Comparison of ENCODE assay signal across 18 mouse cellular contexts in the genomic region with DNA sequence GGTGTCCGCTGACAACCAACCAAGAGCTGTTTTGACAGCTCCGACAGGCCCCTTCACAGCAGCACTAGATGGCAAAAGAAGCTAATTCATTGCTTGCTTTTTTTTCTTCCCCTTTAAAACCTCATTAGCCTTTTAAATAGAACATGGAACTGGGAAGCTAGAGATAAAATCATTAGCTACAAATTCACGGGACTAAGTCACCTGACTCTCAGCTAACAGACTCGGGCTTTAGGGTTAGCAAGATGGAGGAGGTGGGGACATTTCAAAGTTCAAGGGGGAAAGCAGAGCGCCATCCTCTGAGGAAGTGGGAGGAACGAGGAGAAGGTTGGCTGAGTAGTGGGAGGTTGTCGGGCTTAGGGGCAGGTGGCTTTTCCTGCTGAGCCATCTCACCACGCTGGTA. TPM values are rescaled to one million over a fixed set of nuclear protein-coding genes. Genes with fewer than 3 reads are reported as not detected.
"Had no signal": no experiment of that assay in that cellular context is flagged by ENCODE, and none has a peak within 500 bp of the region (broad histone marks: within the 10 kb centered on the region; RNA-seq: fewer than 3 reads in every experiment).

No protein-coding gene starts in this region.

- H3K36me3 ChIP-seq: midbrain, embryonic 13.5 days; midbrain, embryonic 15.5 days; neural tube, embryonic 12.5 days; stomach, embryonic 15.5 days had no signal

- H3K4me2 ChIP-seq: lung, embryonic 14.5 days; midbrain, embryonic 11.5 days; midbrain, embryonic 13.5 days; midbrain, embryonic 15.5 days; neural tube, embryonic 12.5 days; stomach, embryonic 15.5 days had no signal

- ATAC-seq: midbrain, embryonic 13.5 days; midbrain, embryonic 15.5 days had no signal

- H3K27ac ChIP-seq: midbrain, embryonic 13.5 days; midbrain, embryonic 15.5 days; neural tube, embryonic 12.5 days; stomach, embryonic 15.5 days; stomach, postnatal 0 days had no signal

- H3K4me1 ChIP-seq: midbrain, embryonic 15.5 days; neural tube, embryonic 12.5 days had no signal

- H3K9me3 ChIP-seq: midbrain, embryonic 13.5 days; midbrain, embryonic 15.5 days; neural tube, embryonic 12.5 days; stomach, embryonic 15.5 days had no signal

- H3K9ac ChIP-seq: lung, embryonic 14.5 days; midbrain, embryonic 13.5 days; midbrain, embryonic 15.5 days; neural tube, embryonic 12.5 days; stomach, embryonic 15.5 days had no signal

- DNase-seq: lung, adult 18-20 months; lung, embryonic 14.5 days; lung, postnatal 10 days; lung, postnatal 4 days; right cerebral cortex, postnatal 25 days; right cerebral cortex, postnatal 4 days; spleen, adult 18-20 months; thymus, adult 2 months; thymus, postnatal 25 days; thymus, postnatal 4 days had no signal

- H3K4me3 ChIP-seq: megakaryocyte, embryonic 14.5 days; midbrain, embryonic 13.5 days; midbrain, embryonic 15.5 days; neural tube, embryonic 12.5 days; stomach, embryonic 15.5 days had no signal

- H3K27me3 ChIP-seq: midbrain, embryonic 13.5 days; midbrain, embryonic 15.5 days; neural tube, embryonic 12.5 days; stomach, embryonic 15.5 days had no signal

RNA-seq across cellular contexts. Expression of a gene that starts 36.7 kb away (rescaled TPM):
- total RNA-seq: monocyte, adult 5-6 weeks had no signal
